Mouse (Mus musculus): ENCODE results near the gene Atf2.

The Atf2 gene

GRCm38 (mm10) chr2:73774786-73775682, 117.4 kb downstream of the Atf2 start, which contains the start of gene Chn1:
Chn1 (minus strand) TSS chr2:73775346.
- no peaks in the 10 kb centered on the region for H3K36me3 ChIP-seq (ENCODE audit: control insufficient read depth, insufficient read depth, low read length, poor library complexity, severe bottlenecking)
- H3K27me3 ChIP-seq (ENCODE audit: control insufficient read depth, insufficient read depth, low read length, poor library complexity, severe bottlenecking) = no peaks in the 10 kb centered on the region
- peak; percentile 17 for DNase-seq (ENCODE audit: low read depth, low spot score)

GRCm38 (mm10) chr2:73772945-73773344, 119.5 kb downstream of the Atf2 start:
- Histone ChIP-seq H3K36me3 (ENCODE audit: control insufficient read depth, insufficient read depth, low read length, poor library complexity, severe bottlenecking) (no peaks in the 10 kb centered on the region), H3K27me3 (ENCODE audit: control insufficient read depth, insufficient read depth, low read length, poor library complexity, severe bottlenecking) (no peaks in the 10 kb centered on the region)
- no peak for DNase-seq (ENCODE audit: low read depth, low spot score)

- Histone ChIP-seq H3K27me3 (ENCODE audit: control insufficient read depth, insufficient read depth, low read length, poor library complexity, severe bottlenecking) (no peaks in the 10 kb centered on the region), H3K36me3 (ENCODE audit: control insufficient read depth, insufficient read depth, low read length, poor library complexity, severe bottlenecking) (no peaks in the 10 kb centered on the region)
- no peak for DNase-seq (ENCODE audit: low read depth, low spot score)
Measured at GRCm38 (mm10) chr2:73768669-73769068, 123.8 kb downstream of the Atf2 start.

Data from splenic B cell, adult 2 months (primary cell).